Mouse (Mus musculus) T-cell, adult 2 months (primary cell): ENCODE results near the gene Vmn1r66.
"Not testable (repeated sequence)": the region's sequence is repeated elsewhere in the genome, so short reads cannot be mapped to it uniquely, and the experiment has no call there.

Source experiments
- DNase-seq: peaks from one replicate; pipeline ENCODE4 v3.0.0; 2022; ENCODE audit warnings: low spot score

The Vmn1r66 gene

GRCm38 (mm10) chr7:10277906-10278305, at the start of gene Vmn1r66:
Vmn1r66 (minus strand) TSS chr7:10278006.
- no peak for DNase-seq

- not testable (repeated sequence) for DNase-seq
Observed at GRCm38 (mm10) chr7:10325462-10325861, 47.7 kb upstream of the Vmn1r66 start.

GRCm38 (mm10) chr7:10252075-10252474, 25.7 kb downstream of the Vmn1r66 start:
- no peak for DNase-seq

GRCm38 (mm10) chr7:10249146-10249545, 28.7 kb downstream of the Vmn1r66 start:
- no peak for DNase-seq
